Mouse (Mus musculus): ENCODE measurements around the gene Frem1. TPM values are rescaled to one million over a fixed set of nuclear protein-coding genes. Genes with fewer than 3 reads are reported as not detected.

Gene Frem1
- polyA plus RNA-seq (2014; fragmentation: Illumina TruSeq; extraction: RNeasy Lipid Tissue Mini Kit (QIAGEN cat#74804); ENCODE audit: low read depth, low replicate concordance), result 0.92 TPM

GRCm38 (mm10) chr4:83051634-83052577, at the start of gene Frem1:
Gene Frem1 (minus strand): TSS chr4:83052339.

GRCm38 (mm10) chr4:82884636-82885534, 167.3 kb downstream of the Frem1 start, which contains the start of gene Cer1:
Gene Cer1 (minus strand): TSS chr4:82885148.

GRCm38 (mm10) chr4:82859131-82860125, 192.7 kb downstream of the Frem1 start, which contains the start of gene Zdhhc21:
Gene Zdhhc21 (minus strand): TSS chr4:82859958.

Other genes starting within 250 kb of the Frem1 start
- gene Zdhhc21, start 192.4 kb downstream of the Frem1 start, polyA plus RNA-seq (2014; fragmentation: Illumina TruSeq; extraction: RNeasy Lipid Tissue Mini Kit (QIAGEN cat#74804); ENCODE audit: low read depth, low replicate concordance), result 21.4 TPM
- gene Cer1, start 167.2 kb downstream of the Frem1 start, polyA plus RNA-seq (2014; fragmentation: Illumina TruSeq; extraction: RNeasy Lipid Tissue Mini Kit (QIAGEN cat#74804); ENCODE audit: low read depth, low replicate concordance), result not detected

Measured in testis, adult 10 weeks (tissue).